Mouse (Mus musculus): ENCODE data around the gene Gm5799.
"Not testable (repeated sequence)": the region's sequence is repeated elsewhere in the genome, so short reads cannot be mapped to it uniquely, and the experiment has no call there.

DNA sequence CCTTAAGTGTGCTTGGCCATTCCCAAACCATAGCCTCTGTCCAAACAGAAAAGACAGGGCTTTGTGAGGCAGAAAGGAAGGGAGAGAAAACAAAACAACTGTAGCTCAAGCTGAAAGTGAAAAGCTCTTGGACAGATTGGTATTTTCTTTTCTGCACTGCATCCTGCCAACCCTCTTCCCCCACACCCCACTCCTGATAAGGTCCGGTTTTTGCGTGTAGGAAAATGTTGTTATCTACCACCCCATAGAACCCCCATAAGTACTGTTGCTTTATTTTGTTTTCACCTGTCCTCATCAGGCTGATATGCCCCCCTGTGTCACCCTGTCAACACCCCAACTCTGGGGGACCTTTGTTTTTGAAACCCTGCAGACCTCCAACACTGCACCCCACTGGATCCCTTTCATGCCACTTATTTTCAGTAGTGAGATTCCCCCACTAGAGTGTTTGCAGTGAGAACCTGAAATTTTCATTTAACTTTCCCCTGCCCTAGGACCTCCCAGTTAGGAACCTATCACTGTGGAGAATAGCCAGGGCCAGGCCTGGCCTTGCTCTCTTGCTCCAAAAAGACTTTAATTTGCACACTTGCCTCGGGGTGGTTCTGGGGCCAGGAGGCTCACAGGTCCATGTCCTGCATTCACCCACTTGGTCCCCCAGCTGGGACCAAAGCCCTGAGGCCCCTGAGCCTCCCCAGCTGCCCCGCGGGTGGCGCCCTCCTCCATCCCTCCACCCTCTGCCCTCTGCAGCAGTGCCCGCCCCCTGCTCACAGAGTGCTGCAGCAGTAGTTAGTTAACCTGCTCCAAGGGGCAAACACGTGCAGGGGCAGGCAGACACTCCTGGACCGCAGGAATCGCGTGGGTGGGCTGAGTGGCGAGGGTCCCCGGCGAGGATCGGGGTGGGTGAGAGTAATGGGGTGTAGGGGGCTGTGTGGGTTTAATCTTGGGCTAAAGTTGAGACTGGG, 12.0 kb upstream of the Gm5799 start:
- not testable (repeated sequence) for TF ChIP-seq GATA1 (IDR thresholded peaks at IDR 0.05; ENCODE audit: borderline replicate concordance, low read length); FLI1 (IDR thresholded peaks at IDR 0.05; ENCODE audit: low read length)
